Mouse (Mus musculus): ENCODE results near the gene Carns1. TPM values are rescaled to one million over a fixed set of nuclear protein-coding genes. Genes with fewer than 3 reads are reported as not detected.
"Not testable (repeated sequence)": the region's sequence is repeated elsewhere in the genome, so short reads cannot be mapped to it uniquely, and the experiment has no call there.

Carns1 gene
- total RNA-seq, 4 experiments from 2014 or later: 3.6 to 6.8 (median 5.2) TPM

DNA sequence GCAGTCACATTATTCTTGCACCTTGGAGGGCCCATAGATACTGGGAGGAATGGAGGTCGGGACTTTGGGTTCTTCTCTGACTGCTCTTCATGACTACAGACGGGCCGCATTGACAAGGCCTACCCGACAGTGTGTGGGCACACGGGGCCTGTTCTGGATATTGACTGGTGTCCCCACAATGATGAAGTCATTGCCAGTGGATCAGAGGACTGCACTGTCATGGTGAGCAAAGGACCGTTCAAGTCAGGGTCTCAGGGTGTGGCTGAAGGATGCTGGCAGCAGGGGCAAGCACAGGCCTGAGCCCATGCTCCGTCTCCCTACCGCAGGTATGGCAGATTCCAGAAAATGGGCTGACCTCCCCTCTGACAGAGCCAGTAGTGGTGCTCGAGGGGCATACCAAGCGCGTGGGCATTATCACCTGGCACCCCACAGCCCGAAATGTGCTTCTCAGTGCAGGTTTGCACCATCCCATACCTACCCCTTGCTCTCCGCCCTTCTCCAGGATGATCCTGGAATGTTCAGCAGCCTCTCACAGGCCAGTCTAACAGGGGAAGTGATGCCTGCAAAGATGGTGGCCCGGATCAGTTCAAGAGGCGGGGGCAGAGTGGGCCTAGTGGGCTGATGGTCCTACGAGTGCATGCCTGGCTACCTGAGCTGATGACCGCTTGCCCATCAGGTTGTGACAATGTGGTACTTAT is 25.4 kb downstream of the Carns1 start:
- no peak for DNase-seq

DNA sequence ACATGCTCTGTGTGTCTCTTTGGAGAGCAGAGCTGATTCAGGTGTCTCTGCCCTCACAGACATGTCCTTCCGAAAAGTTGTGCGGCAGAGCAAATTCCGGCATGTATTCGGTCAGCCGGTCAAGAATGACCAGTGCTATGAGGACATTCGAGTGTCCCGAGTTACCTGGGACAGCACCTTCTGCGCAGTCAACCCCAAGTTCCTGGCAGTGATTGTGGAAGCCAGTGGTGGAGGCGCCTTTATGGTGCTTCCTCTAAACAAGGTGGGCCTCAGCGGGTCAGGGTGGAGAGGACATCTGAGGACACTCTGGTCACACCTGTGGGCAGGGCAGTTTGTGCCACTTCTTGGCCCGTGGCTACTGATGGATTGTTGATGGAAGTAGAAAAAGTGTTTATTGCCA is 26.0 kb downstream of the Carns1 start:
- DNase-seq: no peak

GRCm38 (mm10) chr19:4148819-4149218 is 26.5 kb downstream of the Carns1 start:
- DNase-seq: no peak

- peak; percentile 96 for DNase-seq
Observed at GRCm38 (mm10) chr19:4148491-4148806, 26.8 kb downstream of the Carns1 start, which contains the start of gene Coro1b. Gene Coro1b, plus strand, starts transcription at chr19:4148619.

DNA sequence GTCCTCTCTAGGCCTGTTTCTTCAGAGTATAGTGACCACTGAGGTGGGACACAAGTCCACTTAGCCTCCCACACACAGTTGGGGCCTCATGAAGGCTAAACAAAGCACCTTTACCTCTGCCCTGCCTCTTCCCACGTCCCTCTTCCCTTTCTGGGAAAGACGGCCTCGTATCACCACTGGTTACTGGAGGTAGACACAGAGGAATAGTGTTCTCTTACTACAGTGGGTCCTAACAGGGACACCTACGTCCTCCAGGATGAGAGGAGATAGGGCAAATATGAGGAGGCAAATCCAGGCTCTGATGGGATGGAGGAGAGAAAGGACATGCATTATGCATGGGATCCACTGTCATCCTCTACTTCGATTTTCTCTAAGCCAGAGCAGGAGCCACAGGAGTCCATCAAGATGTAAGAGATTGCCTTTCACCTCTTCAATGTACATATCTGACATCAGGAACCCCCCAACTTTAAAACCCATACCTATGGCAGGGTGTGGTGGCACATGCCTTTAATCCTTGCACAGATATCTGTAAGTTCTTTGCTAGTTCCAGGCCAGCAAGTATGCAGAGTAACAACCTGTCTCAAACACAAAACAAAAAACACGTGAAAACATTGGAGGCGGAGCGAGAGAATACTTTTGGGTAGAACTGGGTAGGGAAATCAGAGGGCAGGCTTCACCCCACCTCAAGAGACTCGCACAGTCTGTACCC is 27.3 kb downstream of the Carns1 start:
- no peak for DNase-seq

GRCm38 (mm10) chr19:4147022-4147405 is 28.3 kb downstream of the Carns1 start:
- no peak for DNase-seq

DNA sequence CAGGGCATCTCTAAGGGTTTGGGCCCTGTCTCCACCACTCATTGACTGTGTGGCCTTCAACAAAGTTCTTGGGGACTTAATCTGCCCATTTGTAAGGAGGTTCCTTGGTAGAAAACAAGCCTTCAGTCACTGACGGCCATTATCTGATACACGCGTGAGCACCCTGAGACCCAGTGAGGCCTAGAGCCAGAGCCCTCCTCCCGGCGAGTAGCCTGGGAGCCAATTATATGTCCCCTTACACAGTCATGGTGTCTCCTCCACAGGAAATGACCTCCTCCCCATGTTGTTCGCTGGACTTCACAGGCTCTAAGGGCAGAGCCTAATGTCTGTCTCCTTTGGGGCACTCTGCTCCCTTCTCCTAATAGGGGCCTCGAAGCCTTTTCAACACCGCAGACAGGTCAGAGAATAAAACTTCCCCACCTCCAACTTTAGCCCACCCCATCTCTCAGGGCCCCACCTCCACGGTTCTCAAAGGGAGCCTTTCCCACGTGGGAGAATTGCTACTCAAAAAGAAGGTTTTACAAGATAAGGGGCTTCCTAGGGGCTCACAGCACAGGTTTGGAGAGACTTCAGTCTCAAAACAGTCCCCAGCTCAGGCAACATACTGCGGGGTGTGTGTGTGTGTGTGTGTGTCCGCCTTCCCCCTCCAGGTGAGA is 28.8 kb downstream of the Carns1 start:
- DNase-seq: no peak

- DNase-seq: no peak
Observed at GRCm38 (mm10) chr19:4145936-4146335, 29.3 kb downstream of the Carns1 start.

DNA sequence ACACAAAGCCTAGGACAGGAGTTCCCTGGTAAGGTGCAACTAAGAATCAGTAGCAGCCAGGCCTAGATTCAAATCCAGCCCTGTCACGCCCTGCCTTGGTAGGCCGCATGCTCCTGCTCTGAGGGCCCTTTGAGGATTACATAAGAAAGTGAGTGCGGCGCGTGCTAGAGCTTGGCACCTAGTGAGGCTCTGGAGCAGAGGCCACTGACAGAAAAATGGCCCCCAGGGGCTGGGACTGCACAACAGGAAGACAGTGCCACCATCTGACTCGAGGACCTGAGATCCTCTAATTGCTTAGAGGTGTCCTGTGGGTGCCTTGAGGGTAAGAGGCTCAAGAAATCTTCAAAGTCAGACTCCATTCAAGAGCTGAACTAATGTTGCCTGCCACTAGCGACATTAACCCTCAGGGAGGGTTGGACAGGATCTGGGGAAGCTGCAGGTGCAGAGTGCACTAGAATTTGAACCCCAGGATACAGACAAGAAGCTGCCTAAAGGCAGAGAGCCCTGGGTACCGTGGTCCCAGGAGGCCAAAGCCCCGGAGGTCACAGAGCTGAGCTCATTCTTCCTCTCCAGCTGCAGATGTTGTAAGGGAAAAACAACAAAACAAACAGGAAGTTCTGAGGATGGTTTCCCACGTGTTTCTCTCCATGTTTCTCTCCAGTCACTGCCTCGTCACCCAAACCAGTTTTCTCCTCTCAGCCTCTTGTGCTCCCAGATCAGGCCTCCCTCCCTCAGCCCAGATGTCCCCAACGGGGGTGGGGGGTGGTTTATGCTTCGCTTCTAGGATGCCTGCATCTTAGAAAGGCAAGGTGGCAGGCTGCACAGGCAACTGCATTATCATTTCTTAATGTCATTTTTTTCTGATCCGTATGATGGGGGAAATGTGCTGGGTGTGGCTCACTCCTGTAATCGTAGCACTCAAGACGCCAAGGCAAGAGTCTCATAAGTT is 30.5 kb downstream of the Carns1 start:
- no peak for DNase-seq

GRCm38 (mm10) chr19:4143759-4144268 is 31.5 kb downstream of the Carns1 start, which contains the start of gene Cabp4:
Gene Cabp4, minus strand, starts transcription at chr19:4144033.
- no peak for DNase-seq

- DNase-seq: no peak
Observed at GRCm38 (mm10) chr19:4142416-4143173, 32.7 kb downstream of the Carns1 start.

- no peak for DNase-seq
Observed at GRCm38 (mm10) chr19:4140147-4140546, 35.1 kb downstream of the Carns1 start.

GRCm38 (mm10) chr19:4139446-4139845 is 35.8 kb downstream of the Carns1 start, which contains the start of gene Gpr152:
Gene Gpr152, plus strand, starts transcription at chr19:4139787.
- no peak for DNase-seq

DNA sequence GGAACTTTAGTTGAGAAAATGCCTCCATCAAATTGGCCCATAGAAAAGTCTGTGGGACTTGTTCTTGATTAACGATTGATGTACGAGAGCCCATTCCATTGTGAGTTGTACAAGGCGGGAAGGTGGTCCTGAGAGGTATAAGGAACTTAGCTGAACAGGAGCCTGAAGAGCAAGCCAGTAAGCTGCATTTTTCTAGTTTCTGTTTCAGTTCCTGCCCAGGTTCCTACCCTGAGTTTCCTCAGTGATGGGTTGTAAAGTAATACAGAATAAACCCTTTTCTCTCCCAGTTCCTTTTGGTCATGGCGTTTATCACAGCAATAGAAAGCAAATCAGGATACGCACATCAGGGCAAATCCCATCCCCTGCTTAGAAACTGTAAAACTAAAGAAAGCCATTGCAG is 37.4 kb downstream of the Carns1 start:
- no peak for DNase-seq

- no peak for DNase-seq
Observed at GRCm38 (mm10) chr19:4136463-4136862, 38.8 kb downstream of the Carns1 start.

DNA sequence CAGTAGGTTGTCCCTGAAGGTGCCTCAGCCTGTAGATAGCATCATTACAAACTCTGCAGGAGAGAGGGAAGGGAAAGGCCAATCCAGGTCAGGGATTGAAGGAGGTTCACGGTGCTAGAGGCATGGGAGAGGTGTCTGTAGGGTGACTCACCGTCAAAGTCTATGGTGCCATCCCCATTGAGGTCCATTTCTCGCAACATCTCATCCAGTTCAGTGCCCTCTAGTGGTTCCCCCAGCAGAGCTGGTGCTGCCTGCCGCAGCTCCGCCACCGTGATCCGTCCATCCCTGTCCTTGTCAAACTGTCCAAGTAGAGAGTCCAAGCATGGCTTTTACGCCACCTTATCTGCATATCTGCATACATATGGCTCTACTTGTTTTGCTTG is 39.3 kb downstream of the Carns1 start:
- DNase-seq: not testable (repeated sequence)

GRCm38 (mm10) chr19:4135229-4135962 is 39.9 kb downstream of the Carns1 start:
- not testable (repeated sequence) for DNase-seq

DNA sequence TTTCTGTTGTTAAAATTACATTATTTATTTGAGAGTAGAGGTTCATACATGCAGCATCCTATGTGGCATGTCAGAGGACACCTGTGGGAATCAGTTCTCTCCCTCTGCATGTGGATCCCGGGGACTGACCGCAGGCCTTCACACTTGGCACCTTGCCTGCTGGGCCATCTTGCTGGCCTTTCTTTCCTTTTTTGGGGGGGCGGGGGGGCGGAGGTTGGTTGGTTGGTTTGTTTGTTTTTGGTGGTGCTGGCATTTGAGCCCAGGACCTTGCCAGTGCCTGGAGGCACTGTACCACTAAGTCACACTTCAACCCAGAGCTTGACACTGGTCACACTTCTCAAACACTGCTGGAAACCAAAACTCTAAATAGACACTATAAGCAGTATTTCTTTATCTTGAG is 40.9 kb downstream of the Carns1 start:
- no peak for DNase-seq

GRCm38 (mm10) chr19:4131768-4132167 is 43.5 kb downstream of the Carns1 start:
- no peak for DNase-seq

- no peak for DNase-seq
Observed at GRCm38 (mm10) chr19:4131075-4131474, 44.2 kb downstream of the Carns1 start.

DNA sequence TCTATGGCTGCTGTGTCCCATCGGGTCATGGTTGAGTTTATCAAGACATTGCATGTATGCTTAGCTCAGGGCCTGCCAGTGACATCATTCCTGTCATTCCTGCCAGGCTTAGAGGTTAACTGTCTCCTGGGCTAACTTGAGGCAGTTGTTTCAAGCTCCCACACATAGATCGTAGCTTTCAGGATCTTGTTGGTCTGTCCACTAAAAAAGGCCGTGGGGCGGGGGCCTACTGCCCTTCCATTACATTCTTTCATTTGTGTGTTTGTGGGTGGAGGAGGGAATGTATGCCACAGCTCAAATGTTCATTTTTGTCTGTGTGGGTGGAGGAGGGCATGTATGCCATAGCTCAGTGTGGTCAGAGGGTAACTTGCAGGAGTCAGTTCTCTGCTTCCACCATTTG is 45.2 kb downstream of the Carns1 start:
- no peak for DNase-seq

Data from adrenal gland, adult 8-10 months (tissue).